Mouse (Mus musculus) layer of hippocampus, postnatal 10 days (tissue): ENCODE measurements around the gene Bbip1. TPM values are rescaled to one million over a fixed set of nuclear protein-coding genes. Genes with fewer than 3 reads are reported as not detected.

Experiments used
- DNase-seq, 2 experiments: peaks; one replicate each; pipeline ENCODE4 v3.0.0; 2021; ENCODE audit warnings: low spot score in 2 of 2
- total RNA-seq, 2 experiments: library from RNA; stranded (reverse); gene quantifications; 2 replicates each; pipeline ENCODE4 v1.2.3; 2021

The Bbip1 gene
- total RNA-seq, 2 experiments from 2014 or later, result 91.9 to 92.8 TPM

DNA sequence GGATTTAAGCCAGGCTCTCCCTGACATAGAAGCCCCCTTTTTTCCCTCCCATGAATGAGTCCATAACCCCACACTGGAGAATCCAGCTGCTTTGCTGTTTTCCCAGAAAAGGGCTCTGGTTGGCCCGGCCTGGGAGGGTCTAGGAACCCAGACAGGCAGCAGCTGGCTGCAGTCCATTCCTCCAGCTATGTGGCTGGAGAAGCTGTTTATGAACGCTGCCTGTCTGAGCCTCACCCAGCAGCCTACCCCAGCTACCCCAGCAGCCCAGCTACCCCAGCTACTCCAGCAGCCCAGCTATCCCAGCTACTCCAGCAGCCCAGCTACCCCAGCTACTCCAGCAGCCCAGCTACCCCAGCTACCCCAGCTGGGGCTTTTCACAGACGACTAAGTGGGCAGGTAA is 52.4 kb downstream of the Bbip1 start, which contains the start of gene Pdcd4:
TSS of gene Pdcd4 (plus strand) at position 171 of the 400 bp plus-strand sequence.
- no peak for DNase-seq

DNA sequence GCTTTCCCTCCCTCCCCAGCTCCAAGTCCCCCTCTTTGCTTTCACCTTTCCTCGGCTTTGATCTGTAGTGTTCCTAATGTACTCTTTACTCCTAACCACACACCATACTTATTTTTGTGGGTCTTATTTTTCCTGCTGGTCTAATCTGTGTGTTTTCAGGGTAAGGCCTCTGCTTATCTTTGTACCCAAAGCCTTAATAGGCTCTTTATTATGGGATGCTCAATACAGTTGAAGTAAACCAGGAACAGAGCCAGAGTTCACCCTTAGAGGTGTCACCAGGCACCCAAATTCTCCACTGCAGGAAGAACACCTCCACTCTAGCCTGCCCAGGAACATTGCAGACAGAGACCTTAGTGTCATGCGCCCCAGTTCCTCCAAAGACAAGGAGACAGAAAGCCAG is 52.9 kb downstream of the Bbip1 start:
- DNase-seq, result no peak

DNA sequence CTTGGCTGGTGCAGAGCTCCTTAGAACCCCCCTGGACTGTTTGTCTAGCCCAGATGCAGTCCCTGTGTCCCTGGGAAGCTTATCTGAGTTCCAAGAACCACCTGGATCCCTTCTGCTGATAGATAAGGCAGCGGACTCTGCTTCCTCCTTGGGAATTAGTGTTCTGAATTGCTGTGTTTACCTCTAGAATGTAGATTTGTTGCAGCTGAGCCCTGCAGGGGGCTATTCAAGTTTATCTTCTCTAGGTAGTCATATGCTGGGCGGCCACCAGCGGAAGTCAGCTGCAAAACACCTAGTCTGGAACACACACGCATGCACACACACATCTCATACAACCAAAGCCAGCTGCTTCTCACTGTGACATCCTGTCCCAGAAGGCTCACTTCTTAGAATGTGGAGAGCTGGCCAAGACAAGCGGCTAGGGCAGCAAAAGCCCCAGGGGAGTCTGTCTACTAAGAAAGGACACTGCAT is 53.6 kb downstream of the Bbip1 start:
- no peak for DNase-seq

DNA sequence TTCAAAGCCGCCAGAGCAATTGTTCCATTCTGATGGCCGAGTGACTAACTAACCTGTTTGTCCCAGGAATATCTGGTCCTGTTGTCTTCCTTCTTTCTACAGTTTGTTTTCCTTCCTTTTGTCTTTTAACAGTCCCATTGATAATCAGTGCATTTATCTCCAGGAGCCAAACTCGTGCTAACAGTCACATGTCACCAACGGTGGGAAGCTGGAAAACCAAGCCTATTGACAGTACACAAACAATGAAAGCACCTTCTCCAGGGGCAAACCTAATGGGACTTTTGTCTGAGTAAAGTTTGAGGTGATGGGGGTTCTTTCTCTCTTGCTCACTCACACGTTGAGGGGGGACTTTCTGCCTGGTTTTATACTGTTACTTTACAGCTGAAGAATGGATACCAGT is 54.2 kb downstream of the Bbip1 start:
- DNase-seq, result no peak

DNA sequence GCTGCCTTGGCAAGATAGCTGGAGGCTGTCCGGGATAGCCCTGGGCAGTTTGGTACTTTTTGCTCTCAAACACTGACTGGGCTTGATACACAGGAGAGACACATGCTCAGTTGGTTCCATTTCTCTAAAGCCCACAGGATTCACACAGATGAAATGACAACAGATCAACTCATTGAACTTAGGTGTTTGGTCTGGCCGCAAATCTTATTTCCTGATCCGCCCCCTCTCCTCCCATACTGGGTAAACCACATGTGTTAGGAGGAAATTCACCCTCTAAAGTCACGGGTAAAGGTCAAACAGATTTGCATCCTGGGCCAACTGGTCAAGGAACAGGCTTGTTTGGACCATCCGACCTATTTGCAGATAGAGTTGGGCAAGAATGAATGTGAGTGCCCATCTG is 54.9 kb downstream of the Bbip1 start:
- no peak for DNase-seq

DNA sequence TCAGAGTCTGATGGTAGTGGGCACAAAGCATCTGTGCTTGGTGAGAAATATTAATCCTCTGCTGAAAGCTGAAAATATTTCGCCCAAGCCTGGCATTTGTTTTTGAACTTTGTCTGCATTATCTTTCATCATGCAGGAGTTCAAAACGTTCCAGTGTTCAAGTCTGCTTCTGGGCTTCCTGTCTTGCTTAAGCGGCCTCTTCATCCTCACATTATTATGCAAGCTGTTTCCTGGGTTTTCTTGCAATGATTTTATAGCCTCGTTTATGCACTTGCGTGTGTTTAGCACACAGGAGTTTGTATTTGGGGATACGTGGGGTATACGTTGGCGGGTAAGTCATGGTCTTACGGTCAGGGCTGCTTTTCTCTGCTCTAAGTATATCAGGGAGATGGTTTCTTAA is 56.1 kb downstream of the Bbip1 start:
- DNase-seq, result no peak

DNA sequence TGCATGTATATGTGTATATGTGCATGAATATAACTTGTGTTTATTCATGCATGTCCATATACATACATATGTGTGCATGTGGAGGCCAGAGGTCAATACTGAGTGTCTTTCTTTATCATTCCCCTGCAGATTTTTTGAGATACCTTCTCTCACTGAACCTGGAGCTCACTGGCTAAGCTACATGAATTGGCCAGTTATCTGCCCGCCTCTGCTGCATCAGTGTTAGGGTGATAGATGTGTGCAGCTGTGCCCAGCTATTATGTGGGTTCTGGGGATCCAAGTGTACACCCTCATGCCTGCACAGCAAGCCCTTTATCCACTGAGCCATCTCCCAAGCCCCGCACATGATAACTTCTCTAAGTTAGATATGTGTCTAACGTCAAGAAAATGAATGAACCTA is 56.6 kb downstream of the Bbip1 start:
- no peak for DNase-seq

DNA sequence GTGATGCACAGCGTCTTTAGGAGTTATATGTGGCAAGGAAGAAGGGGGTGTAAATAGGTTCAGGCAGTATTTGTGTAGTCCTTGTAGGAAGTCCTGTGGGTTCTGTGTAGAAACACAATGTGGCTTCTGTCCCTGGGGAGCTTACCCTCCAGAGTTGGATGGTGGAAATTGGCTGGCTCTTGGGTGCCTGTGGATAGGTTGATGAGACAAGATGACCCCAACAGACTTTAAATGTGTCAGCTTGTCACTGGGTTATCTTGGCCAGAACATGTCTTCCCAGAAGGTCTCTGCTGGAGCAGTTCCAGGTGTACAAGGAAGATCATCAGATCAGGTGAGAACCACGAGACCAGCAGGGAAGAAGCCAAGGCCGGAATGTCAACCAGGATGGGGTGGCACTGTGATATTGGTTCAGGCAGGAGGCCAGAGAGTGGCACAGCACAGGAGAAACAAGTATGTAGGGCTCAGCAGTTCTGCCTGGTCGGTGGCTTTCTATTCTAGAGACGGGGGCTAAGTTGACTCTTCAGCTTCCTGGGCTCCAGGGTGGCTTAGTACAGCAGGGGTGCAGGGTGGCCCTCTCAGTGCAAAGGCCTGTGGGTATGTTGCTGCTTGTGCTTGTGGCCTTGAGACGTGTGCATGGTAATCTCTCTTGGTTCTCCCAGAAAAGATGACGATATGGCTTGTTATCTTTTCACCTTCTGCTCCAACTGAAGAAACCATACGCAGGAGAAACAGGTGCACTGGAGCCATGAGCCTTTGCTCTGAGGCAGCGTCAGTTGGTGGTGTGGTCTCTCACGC is 57.7 kb downstream of the Bbip1 start:
- DNase-seq, result no peak

DNA sequence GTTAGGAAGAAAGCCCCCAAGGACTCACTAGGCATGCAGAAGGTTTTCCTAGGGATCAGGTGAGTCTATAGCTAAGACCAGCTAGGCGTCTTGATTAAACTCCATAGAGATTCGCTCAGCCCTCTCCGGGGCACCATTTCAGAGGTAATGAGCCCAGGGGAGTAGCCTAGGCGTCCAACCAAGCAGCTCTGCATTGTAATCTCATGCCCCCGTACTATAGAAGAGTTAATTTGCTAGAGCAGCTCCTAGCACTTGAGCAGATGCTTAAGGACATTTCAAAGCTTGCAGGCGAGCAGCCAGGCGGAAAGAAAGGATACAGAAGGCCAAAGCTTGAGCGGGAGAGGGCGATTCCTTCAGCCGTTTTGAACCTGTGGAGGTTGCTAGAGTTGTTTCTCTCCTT is 59.0 kb downstream of the Bbip1 start:
- no peak for DNase-seq

DNA sequence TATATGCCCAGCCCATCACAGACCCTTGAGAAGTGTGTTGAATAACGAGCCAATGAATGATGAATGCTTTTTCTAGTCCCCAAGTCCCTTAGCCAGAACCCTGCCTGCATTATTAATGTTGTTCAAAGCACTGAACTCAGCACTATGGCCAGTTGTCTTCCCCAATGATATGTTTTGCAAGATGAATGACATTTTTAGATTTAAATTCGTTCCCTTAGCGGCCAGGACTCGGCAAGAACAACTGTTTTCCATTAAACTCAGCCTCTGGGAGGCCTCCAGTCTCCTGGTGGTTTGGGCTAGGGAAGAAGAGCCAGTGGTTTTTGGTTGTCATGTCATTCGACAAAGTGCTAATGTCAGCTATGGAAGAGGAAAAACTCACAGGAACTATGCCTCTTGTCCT is 62.6 kb downstream of the Bbip1 start:
- DNase-seq, result no peak

DNA sequence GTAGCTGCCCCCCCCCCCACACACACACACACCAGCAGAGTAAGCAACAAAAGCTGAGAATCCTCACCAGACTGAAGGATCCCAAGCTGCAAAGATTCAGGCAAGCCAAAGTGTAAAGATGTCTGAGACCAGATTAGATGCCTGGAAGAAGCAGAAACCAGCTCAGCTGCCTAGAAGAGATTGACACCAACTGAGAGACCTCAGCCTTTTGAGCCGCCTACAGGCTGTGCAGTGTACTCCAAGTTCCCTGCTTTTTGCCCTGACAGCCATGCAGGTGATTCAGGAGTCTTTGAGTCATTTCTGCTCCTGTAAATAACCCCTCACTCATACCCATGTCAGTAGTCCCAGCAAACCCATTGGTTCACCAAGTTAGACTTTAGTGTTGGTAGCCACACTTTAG is 64.0 kb downstream of the Bbip1 start:
- DNase-seq, result no peak

Other genes with a start within 250 kb of the Bbip1 start
- 100 to 1,000 TPM; 110 to 118 TPM for gene Pdcd4, start 52.4 kb downstream of the Bbip1 start, total RNA-seq
- 10 to 100 TPM; 50.3 to 56.3 TPM for gene Shoc2, start 321 bp downstream of the Bbip1 start, total RNA-seq
- 10 to 100 TPM; 15.2 to 16.3 TPM for gene Adra2a, start 99.5 kb upstream of the Bbip1 start, total RNA-seq